Mouse (Mus musculus) left cerebral cortex, postnatal 10 days (tissue): Measurements from ENCODE around the gene Polr3a. TPM values are rescaled to one million over a fixed set of nuclear protein-coding genes. Genes with fewer than 3 reads are reported as not detected.
"Not testable (repeated sequence)": the region's sequence is repeated elsewhere in the genome, so short reads cannot be mapped to it uniquely, and the experiment has no call there.

Source experiments
- DNase-seq, 2 experiments: peaks; one replicate each; pipeline ENCODE4 v3.0.0; 2021 to 2022; ENCODE audit warnings: low spot score in 2 of 2, mixed read lengths in 1 of 2; ENCODE audit errors: extremely low spot score in 1 of 2
- intact Hi-C: fragments of 180-260 bp; cut with DNase I; formaldehyde crosslinking; loops from one replicate; pipeline ENCODE4 v1.15.1; 2025
- total RNA-seq, 2 experiments: library from RNA; stranded (reverse); gene quantifications; 2 replicates each; pipeline ENCODE4 v1.2.3; 2021

Gene Polr3a
- total RNA-seq, 2 experiments from 2014 or later: 29.2 to 34.8 TPM

DNA sequence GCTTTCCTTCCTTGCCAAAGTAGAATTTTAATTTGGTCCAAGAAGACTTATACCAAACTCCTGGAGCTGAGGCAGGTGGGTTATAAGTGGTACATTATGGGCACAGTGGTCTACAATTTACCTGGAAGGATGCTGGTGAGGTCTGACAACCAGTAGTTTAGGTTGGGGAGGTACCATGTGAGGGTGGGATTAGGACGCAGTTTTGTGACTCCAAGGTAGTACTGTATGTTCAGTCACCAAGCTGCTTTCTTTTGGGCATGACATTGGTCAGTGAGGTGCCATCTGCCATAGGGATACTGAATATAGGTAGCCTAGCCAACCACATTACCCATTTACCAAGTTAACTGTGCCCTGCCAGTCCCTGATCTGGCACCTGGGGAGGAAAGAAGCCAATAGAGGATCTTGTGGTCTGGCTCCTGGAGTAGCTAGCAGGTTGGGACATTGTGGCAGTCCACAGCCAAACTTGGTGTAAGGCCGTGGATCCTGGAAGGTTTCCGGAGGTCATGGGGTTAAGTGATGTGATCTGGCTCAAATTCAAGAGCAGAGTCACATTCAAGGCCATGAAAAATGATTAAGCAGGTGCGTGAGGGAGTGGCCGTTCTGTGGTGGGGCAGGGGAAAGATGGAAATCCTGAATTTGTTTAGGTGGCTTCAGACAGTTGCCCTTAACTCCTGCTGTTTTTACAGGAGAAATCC, 11.8 kb upstream of the Polr3a start:
- intact Hi-C loops: no loop called here

DNA sequence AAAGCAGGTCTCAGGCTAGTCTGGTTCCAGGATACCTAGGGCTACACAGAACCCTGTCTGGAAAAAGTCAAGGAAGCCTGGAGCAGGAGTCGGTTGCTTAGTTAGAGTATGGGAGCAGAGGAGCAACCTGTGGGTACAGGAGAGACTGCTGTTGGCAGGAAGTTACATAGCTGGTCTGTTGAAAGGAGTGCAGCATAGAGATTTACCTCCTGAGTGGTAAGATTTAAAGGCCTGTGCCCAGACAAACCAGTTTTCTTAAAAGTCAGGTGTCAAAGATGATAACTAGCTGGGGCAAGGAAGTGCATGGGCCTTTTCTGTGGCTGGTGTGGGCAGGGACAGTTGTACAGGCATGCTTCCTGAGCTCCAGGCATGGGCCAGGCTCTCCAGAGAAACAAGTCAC, 10.6 kb upstream of the Polr3a start:
- DNase-seq: no peak
- intact Hi-C loops: no loop called here

More for the DNA sequence above, 11.8 kb upstream of the Polr3a start:
- DNase-seq: no peak

DNA sequence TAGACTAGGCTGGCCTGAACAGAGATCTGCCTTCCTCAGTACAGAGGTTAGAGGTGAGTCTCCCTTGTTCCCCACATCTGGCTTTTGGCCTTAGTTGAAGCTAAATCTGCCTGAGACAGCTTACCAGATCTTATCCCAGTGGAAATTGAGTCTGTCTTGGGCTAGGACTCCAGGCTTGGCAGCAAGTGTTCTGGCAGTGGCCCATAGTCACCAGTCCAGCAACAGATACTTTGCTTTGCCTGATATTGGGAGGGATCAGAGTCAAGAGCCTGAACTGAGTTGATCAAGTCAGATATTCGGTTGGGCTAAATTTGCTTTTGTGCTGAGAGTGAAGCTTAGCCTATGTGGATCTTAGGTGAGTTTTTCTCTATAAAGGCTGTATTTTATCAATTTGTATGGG, 9.6 kb upstream of the Polr3a start:
- no peak for DNase-seq
- intact Hi-C loops: no loop called here

DNA sequence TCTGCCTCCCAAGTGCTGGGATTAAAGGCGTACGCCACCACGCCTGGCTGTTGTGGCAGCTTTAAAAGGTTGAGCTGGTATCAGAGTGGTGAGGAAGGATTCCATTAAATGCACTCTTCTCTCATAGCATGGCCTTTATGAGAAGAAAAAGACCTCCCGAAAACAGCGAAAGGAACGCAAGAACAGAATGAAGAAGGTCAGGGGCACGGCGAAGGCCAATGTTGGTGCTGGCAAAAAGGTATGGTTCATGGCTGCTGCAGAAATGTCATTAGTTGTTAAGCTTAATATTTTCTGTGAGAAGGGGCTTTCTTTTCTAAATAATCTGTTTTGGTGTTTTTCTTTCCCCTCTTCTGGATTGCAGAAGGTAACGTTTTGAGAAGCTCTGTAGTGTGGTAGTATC, 6.4 kb upstream of the Polr3a start:
- no peak for DNase-seq
- intact Hi-C loops: no loop called here

DNA sequence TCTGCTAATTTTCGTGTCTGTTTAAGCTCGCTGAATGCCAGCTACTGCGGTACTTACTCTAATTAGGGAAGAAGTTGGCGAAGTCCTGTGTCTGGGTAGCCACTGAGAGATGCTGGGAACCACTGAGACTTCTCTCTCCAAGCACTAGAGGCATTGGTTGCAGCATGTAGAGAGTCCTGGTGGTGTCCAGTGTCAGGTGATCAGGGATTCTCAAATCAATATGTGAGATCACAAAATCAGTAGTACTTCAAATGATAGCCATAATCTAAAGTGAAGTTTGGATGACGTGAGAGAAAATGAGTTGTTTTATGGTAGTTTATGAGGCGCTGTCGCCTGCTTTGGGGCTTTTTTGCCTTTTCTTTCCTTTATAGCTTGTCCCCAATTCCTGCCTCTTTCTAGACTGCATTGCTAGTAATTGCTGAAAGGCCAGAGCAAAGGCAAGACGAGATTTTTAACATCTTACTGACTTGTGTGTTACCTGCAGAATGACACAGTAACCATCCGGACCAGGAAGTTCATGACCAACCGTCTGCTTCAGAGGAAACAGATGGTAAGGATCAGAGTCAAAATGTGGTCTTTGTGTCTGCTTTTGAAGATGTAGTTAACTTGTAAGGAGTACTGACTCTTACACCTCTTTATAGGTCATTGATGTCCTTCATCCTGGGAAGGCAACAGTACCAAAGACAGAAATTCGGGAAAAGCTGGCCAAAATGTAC, 4.6 kb upstream of the Polr3a start:
- intact Hi-C loops: no loop called here
- DNase-seq: no peak

DNA sequence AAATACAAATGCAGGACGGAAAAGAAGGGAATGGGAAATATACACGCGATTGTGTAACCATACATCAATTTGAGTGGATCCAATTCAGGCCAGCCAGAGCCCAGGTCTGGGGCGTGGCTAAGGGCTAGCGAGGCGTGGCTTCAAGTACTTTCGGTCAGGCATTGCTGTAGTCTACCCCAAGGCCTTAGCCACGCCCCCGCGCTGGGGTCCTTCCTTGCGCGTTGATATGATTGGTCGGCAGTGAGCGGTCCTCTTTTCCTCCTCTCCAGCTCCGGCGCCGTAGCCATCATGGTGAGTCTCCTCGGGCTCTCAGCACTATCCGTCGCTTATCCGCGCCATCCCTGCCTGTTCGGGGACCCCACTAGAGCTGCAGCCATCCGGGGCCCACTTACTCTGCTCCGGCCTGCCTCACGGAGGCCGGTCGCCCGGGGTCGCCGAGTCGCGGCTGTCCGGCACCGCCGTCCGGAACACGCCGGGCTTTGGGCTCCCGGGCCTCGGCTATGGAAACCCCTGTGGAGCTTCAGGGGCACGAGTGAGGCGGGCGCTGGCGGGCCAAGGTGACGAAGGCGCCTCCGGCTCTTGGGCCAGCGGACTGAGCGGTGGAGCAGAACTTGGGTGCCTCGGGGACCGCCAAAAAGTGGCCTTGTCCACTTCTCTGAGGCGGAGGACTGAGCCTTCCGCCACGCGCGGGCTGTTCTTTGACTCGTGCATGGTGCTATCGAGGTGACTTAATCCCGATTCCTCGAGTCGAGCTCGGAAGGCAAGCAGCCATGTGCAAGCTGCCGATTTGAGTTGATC, 3.8 kb upstream of the Polr3a start:
- peak; percentile 97 to 99 for DNase-seq
- intact Hi-C loops: no loop called here

DNA sequence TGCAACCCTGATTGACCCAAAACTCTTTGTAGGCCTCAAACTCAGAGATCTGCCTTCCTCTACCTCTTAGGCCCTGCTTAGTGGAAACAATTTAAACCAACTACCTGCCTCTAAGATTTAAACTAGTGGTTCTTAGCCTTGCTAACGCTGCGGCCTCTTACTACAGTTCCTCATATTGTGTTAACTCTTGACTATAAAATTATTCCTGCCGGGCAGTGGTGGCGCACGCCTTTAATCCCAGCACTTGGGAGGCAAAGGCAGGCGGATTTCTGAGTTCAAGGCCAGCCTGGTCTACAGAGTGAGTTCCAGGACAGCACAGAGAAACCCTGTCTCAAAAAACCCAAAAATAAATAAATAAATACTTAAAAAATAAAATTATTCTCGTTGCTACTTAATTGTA, 2.9 kb upstream of the Polr3a start:
- intact Hi-C loops: loop anchor here (10.0 kb wide), 1 partner anchor 345 kb away; no protein-coding TSS in a partner anchor
- not testable (repeated sequence) for DNase-seq

DNA sequence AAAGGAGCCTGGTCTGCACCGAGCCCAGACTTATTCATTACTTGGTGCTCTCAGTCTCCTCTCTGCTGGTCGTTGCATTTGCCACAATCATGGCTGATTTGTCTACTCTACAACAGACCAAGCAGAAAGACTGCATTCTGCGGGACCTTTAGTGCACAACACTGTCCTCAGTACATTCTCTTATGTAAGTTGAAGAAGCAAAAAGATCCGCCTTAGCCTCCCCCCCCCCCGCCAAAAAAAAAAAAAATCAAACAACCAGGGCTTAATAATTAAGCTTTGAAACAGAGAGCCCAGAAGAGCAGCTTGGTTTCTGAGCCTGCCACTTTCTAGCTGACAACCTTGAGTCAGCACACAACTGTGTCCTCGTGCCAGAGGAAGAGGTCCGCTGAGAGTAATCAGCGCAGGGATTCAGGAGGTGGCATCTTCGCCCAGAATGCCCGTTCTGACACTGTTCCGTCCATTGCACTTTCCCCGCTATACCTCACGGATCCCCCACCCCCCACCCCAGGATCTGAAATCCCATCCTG, 554 bp downstream of the Polr3a start:
- intact Hi-C loops: loop anchor here (10.0 kb wide), 1 partner anchor 342 kb away; no protein-coding TSS in a partner anchor
- DNase-seq: no peak

DNA sequence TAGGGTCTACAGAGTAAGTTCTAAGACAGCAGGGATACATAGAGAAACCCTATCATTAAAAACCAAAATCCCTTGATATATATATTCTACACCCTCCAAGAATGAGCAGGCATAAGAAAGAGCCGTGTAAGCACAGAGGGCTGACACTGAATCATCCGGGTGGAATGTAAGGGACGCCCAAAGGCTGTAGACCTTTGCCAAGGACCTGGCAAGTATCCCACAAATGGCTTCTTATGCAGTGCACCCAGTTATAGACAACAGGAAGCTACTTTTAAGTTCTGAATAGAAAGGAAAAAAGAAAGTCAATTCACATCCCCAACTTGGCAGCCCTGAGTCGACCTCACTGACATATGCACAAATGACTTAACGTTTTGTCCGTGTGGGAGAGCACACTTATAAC, 18.1 kb downstream of the Polr3a start:
- intact Hi-C loops: loop anchor here (10.0 kb wide), 1 partner anchor 314 kb away; no protein-coding TSS in a partner anchor
- DNase-seq: no peak

DNA sequence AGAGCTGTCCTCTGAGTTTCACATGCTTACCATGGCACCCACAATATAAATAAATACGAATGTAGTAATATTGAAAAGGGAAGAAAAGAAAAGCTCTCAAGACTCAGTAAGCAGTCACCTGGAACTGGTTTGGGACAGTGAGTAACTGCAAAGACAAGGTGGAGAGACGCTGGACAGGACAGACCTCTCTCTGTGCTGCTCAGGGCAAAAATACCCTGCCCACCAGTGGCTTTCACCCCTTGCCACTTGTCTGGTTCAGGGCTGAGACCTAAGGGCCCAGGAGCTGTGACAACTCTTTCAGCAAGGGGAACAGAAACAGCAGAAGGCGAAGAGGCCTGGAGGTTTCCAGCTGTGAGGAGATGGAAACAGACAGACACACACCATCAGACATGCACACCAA, 28.7 kb downstream of the Polr3a start:
- no peak for DNase-seq
- intact Hi-C loops: no loop called here

DNA sequence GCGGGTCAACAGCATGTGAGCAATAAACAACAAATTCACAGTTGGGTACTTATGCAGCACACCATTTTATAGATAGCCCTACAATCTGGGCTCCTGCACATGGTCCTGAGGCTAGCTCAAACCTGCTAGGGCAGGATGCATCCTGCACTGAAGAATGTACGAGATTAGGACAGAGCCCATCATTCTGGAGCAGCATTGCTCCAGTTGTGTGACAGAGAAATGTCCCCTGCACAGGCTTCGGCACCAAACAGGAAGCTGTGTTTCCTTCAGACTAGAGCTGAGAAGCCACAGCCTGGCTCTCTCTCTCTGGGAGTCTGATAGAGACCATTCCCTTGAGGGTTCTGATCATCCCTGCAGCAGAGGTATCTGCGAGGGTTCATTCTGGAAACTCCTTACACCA, 43.3 kb downstream of the Polr3a start:
- intact Hi-C loops: loop anchor here (5.0 kb wide), 1 partner anchor 56 kb away; no protein-coding TSS in a partner anchor
- DNase-seq: not testable (repeated sequence)

Other genes starting within 250 kb of the Polr3a start
- 10 to 100 TPM; 52.3 to 57.3 TPM for gene Dlg5, start 241.1 kb downstream of the Polr3a start, total RNA-seq
- gene E330034G19Rik, start 193.8 kb downstream of the Polr3a start, total RNA-seq: not detected
- gene Rps24, start 67 bp upstream of the Polr3a start, total RNA-seq: 100 to 1,000 TPM; 926 to 937 TPM